ENCODE assay signal across 8 mouse cellular contexts in the genomic region with DNA sequence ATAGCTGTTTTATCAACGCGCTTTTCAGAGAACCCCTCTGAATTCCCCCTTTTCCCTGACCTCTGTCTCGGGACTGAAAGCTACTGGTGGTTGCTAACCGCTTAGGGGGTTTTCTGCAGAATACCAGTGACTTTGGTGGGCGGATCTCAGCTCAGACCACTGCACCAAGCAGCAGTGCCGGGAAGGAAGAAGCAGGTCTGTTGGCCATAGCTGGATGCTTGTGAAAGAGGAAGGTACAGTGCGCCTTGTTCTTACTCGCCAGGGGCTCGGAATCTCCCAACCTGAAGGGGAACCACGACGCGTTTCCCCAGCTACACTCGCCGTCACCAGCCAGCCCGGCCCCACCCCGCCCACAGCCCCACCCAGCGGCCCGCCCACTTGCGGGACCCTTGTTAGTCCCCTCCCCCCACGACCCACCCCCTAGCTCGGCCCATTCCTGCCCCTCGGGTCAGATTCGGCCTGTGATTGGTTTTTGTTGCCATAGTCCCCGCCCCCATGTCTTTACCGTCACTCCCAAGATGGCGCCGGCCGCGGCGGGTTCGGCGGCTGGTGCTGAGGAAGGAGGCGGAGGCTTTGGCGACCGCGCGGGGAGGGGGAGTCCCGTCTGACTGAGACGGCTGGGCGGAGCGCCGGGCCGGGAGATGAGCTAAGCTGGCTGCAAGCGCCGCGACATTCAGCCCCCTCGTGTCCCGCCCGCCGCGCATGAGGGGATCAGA. TPM values are rescaled to one million over a fixed set of nuclear protein-coding genes. Genes with fewer than 3 reads are reported as not detected.
DNase-seq lines count a peak whose midpoint lies in the region; ATAC-seq and TF ChIP-seq lines count a peak whose summit lies in the region.

TSS of gene Dennd4a (plus strand) at position 519 of the 716 bp plus-strand sequence.

- H3K27me3 ChIP-seq in hindbrain, embryonic 10.5 days (ENCODE audit: insufficient read depth, poor library complexity, severe bottlenecking): no peaks in the 10 kb centered on the region
- no peaks in the 10 kb centered on the region for H3K27me3 ChIP-seq in lung, postnatal 0 days (replicated peaks; ENCODE audit: insufficient read depth, low read length)

- no peaks in the 10 kb centered on the region for H3K9me3 ChIP-seq in hindbrain, embryonic 10.5 days
- H3K9me3 ChIP-seq in lung, postnatal 0 days (ENCODE audit: low read length): no peaks in the 10 kb centered on the region

- peak within 1 kb of the TSS; percentile 85 for H3K4me3 ChIP-seq in hindbrain, embryonic 10.5 days
- H3K4me3 ChIP-seq in lung, postnatal 0 days (ENCODE audit: low read depth, low read length): peak within 1 kb of the TSS; percentile 88

- DNase-seq in MN1 (ENCODE audit: low spot score): peak; percentile 98
- peak; percentile 98 for DNase-seq in cerebellum, adult 9-10 months
- DNase-seq in hindbrain, embryonic 10.5 days (ENCODE audit: low spot score): peak; percentile 98
- DNase-seq in layer of hippocampus, adult 9-11 months: peak; percentile 99
- peak; percentile 99 for DNase-seq in lung, postnatal 0 days (ENCODE audit: low spot score)
- DNase-seq in ovary, postnatal 14 days (ENCODE audit: low spot score): peak; percentile 94
- DNase-seq in thymus, postnatal 14 days: peak; percentile 99

- no peak for TF ChIP-seq EP300 in lung, postnatal 0 days (IDR thresholded peaks at IDR 0.05)

- H3K36me3 ChIP-seq in hindbrain, embryonic 10.5 days: no peaks in the 10 kb centered on the region
- no peaks in the 10 kb centered on the region for H3K36me3 ChIP-seq in lung, postnatal 0 days (ENCODE audit: insufficient read depth, low read length)

- ATAC-seq in frontal cortex, adult (ENCODE audit: low TSS enrichment): peak; percentile 92
- peak; percentile 98 for ATAC-seq in lung, postnatal 0 days

- WGBS in hindbrain, embryonic 10.5 days: 2% methylated on average over 51 of the region's 51 CpGs
- under 1% methylated on average over 49 of the region's 51 CpGs for WGBS in lung, postnatal 0 days

- peak within 1 kb of the TSS; percentile 48 for H3K9ac ChIP-seq in lung, postnatal 0 days (replicated peaks; ENCODE audit: low read depth)

- H3K4me2 ChIP-seq in lung, postnatal 0 days (replicated peaks; ENCODE audit: low read depth, low read length): peak within 1 kb of the TSS; percentile 77

- H3K27ac ChIP-seq in hindbrain, embryonic 10.5 days: peak within 1 kb of the TSS; percentile 92
- H3K27ac ChIP-seq in lung, postnatal 0 days (ENCODE audit: low read length): peak within 1 kb of the TSS; percentile 80

- peaks cover 20% of the 10 kb centered on the region for H3K4me1 ChIP-seq in hindbrain, embryonic 10.5 days (replicated peaks)
- H3K4me1 ChIP-seq in lung, postnatal 0 days (ENCODE audit: insufficient read depth, low read depth, low read length): no peaks in the 10 kb centered on the region

- TF ChIP-seq CTCF in lung, postnatal 0 days (IDR thresholded peaks at IDR 0.05): no peak

RNA-seq across cellular contexts. Expression of gene Dennd4a, which starts in this region (rescaled TPM):
- polyA plus RNA-seq in hindbrain, embryonic 10.5 days (2016; fragmentation: Nextera tagmentation; extraction: Ambion mirVana): 8.0 and 8.8 TPM in 2 replicates
- polyA plus RNA-seq in lung, postnatal 0 days (2015; fragmentation: Nextera tagmentation; extraction: Ambion mirVana): 6.3 and 7.1 TPM in 2 replicates

Comparison
In these comparisons a context has a peak if more than half of its experiments do, and no peak if none do; other contexts are left out.
1. Peak in every context shown above with its lines: DNase-seq, ATAC-seq, H3K4me3 ChIP-seq and H3K27ac ChIP-seq.